8 mouse cellular contexts compared by ENCODE assay signal in the genomic region with DNA sequence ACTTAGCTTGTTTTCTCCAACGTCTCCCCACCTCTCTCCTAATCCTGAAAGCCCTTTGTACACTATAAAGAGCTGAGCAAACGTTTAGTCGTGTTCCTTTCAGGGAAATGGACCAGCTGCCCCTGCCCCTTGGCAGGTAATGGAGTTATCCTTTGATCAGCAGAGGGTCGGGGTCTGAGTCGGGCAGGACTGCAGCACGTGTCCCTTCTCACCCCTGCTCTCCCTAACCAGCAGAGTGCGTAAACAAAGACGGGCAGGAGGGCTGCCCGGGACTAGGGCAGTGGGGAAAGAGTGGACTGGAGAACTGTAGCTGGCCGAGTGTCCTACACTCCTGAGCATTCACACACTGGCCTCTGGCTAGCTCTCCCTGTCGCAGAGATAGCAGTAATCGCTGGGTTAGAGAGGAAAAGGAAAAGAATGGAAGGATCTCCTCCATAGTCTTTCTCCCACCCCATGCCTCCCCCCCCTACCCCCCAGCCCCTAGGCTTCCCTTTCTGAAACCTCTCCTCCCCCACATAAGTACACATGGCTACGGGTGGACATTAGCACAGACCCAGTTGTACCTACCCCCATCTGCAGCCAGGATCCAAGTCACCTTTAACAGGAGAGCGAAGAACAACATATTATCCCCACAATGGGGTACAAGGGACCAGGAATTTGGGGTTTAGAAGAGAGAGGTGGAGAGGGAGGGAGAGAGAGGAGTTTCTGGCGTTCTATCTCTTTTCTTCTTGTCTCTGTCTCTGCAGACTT. TPM values are rescaled to one million over a fixed set of nuclear protein-coding genes. Genes with fewer than 3 reads are reported as not detected.
DNase-seq lines count a peak whose midpoint lies in the region; ATAC-seq and TF ChIP-seq lines count a peak whose summit lies in the region.

No protein-coding gene starts in this region.

- peaks cover 15% of the 10 kb centered on the region for H3K36me3 ChIP-seq in limb, embryonic 12.5 days

- 0 out of 2 replicates have a peak, but pooled peaks have one; percentile 8 for ATAC-seq in limb, embryonic 12.5 days (ENCODE audit: insufficient number of reproducible peaks, insufficient read depth, low FRiP score, low TSS enrichment, low read depth)
- no peak for ATAC-seq in inflammation-experienced regulatory T-cells, adult 6 months

- TF ChIP-seq CTCF in lung, adult 2 months (IDR thresholded peaks at IDR 0.05; ENCODE audit: insufficient read depth, low read length) = no peak
- TF ChIP-seq CTCF in olfactory bulb, adult 2 months (IDR thresholded peaks at IDR 0.05; ENCODE audit: insufficient read depth, low read depth, low read length) = no peak

- H3K4me2 ChIP-seq in limb, embryonic 12.5 days = peak overlapping the region; percentile 93

- H3K9ac ChIP-seq in limb, embryonic 12.5 days (replicated peaks) = peak overlapping the region; percentile 74

- H3K4me3 ChIP-seq in lung, adult 2 months (replicated peaks; ENCODE audit: extremely low read depth, low read depth, low read length) = peak overlapping the region; percentile 53
- H3K4me3 ChIP-seq in limb, embryonic 12.5 days (replicated peaks) = peak overlapping the region; percentile 51
- peak overlapping the region; percentile 3; the same call in 1 of the 2 replicates for H3K4me3 ChIP-seq in olfactory bulb, adult 2 months (ENCODE audit: insufficient read depth, low read depth, low read length)

- intact Hi-C loops in left cerebral cortex, postnatal 4 days (cut with DNase I) = no loop called here

- H3K27me3 ChIP-seq in limb, embryonic 12.5 days = 0 out of 2 replicates have a peak, but pooled peaks cover 3% of the 10 kb centered on the region

- 14% methylated on average over 15 of the region's 15 CpGs for WGBS in lung, adult 2 months
- 1% methylated on average over 15 of the region's 15 CpGs for WGBS in limb, embryonic 12.5 days
- WGBS in olfactory bulb, adult 2 months = 14% methylated on average over 15 of the region's 15 CpGs

- no peak for TF ChIP-seq POLR2A in lung, adult 2 months (IDR thresholded peaks at IDR 0.05; ENCODE audit: borderline replicate concordance, extremely low read depth, low read depth, low read length)
- TF ChIP-seq POLR2A in olfactory bulb, adult 2 months (IDR thresholded peaks at IDR 0.05; ENCODE audit: insufficient read depth, low read depth, low read length) = no peak

- H3K4me1 ChIP-seq in lung, adult 2 months (ENCODE audit: control insufficient read depth, insufficient read depth, low read length) = peaks cover 2% of the 10 kb centered on the region; the same call in 1 of the 2 replicates
- peaks cover 45% of the 10 kb centered on the region for H3K4me1 ChIP-seq in limb, embryonic 12.5 days (replicated peaks)
- H3K4me1 ChIP-seq in olfactory bulb, adult 2 months (ENCODE audit: control insufficient read depth, insufficient read depth, low read length) = peaks cover 11% of the 10 kb centered on the region

- H3K9me3 ChIP-seq in limb, embryonic 12.5 days = no peaks in the 10 kb centered on the region

- H3K27ac ChIP-seq in limb, embryonic 12.5 days = peak overlapping the region; percentile 88
- no peak overlapping the region for H3K27ac ChIP-seq in olfactory bulb, adult 2 months (ENCODE audit: insufficient read depth, low read depth, low read length)

- no peak for DNase-seq in lung, adult 2 months
- DNase-seq in lung, postnatal 4 days = no peak
- DNase-seq in heart, postnatal 4 days = peak; percentile 21
- no peak for DNase-seq in Muller cell, postnatal 12 days (ENCODE audit: inconsistent ontology term)
- DNase-seq in left cerebral cortex, postnatal 4 days = no peak

RNA-seq across cellular contexts. Expression of a gene that starts 0.6 kb away (rescaled TPM):
- polyA plus RNA-seq in lung, adult 2 months (2012; rRNA removed) = 28.8 and 36.1 TPM in 2 replicates
- total RNA-seq in heart, postnatal 4 days (2021) = 10 to 100 TPM; 87.3 to 91.0 TPM
- 74.2 and 78.4 TPM in 2 replicates for polyA plus RNA-seq in limb, embryonic 12.5 days (2016; fragmentation: Nextera tagmentation; extraction: Ambion mirVana)
- not detected in 2 replicates for polyA plus RNA-seq in olfactory bulb, adult 2 months (2012; ENCODE audit: insufficient read depth, insufficient read length, low replicate concordance, missing spikeins)
- not detected for polyA plus RNA-seq in inflammation-experienced regulatory T-cells, adult 6 months (2017; shearing (Covaris generic))
- 1 to 10 TPM; 2.4 to 2.5 TPM for total RNA-seq in left cerebral cortex, postnatal 4 days (2021)

RNA-seq across cellular contexts. Expression of a gene that starts 10.2 kb away (rescaled TPM):
- polyA plus RNA-seq in lung, adult 2 months (2012; rRNA removed) = 159 and 160 TPM in 2 replicates
- 100 to 1,000 TPM; 150 to 162 TPM for total RNA-seq in heart, postnatal 4 days (2021)
- 29.0 and 31.5 TPM in 2 replicates for polyA plus RNA-seq in limb, embryonic 12.5 days (2016; fragmentation: Nextera tagmentation; extraction: Ambion mirVana)
- not detected in 2 replicates for polyA plus RNA-seq in olfactory bulb, adult 2 months (2012; ENCODE audit: insufficient read depth, insufficient read length, low replicate concordance, missing spikeins)
- 10 to 100 TPM; 17.9 to 46.2 (median 27.0) TPM for polyA plus RNA-seq in inflammation-experienced regulatory T-cells, adult 6 months (2017; shearing (Covaris generic))
- 100 to 1,000 TPM in 1 of 2 experiments, 10 to 100 TPM in 1; 91.1 to 101 TPM for total RNA-seq in left cerebral cortex, postnatal 4 days (2021)

RNA-seq across cellular contexts. Expression of a gene that starts 12.1 kb away (rescaled TPM):
- 81.5 and 113 TPM in 2 replicates for polyA plus RNA-seq in lung, adult 2 months (2012; rRNA removed)
- 10 to 100 TPM; 19.6 to 25.3 TPM for total RNA-seq in heart, postnatal 4 days (2021)
- 11.1 and 11.6 TPM in 2 replicates for polyA plus RNA-seq in limb, embryonic 12.5 days (2016; fragmentation: Nextera tagmentation; extraction: Ambion mirVana)
- polyA plus RNA-seq in olfactory bulb, adult 2 months (2012; ENCODE audit: insufficient read depth, insufficient read length, low replicate concordance, missing spikeins) = not detected in 2 replicates
- polyA plus RNA-seq in inflammation-experienced regulatory T-cells, adult 6 months (2017; shearing (Covaris generic)) = 1 to 10 TPM in 1 of 3 experiments, under 1 TPM in 1, not detected in 1; 0.83 to 1.5 TPM
- total RNA-seq in left cerebral cortex, postnatal 4 days (2021) = 10 to 100 TPM in 1 of 2 experiments, 1 to 10 TPM in 1; 6.8 to 10.8 TPM

RNA-seq across cellular contexts. Expression of a gene that starts 21.9 kb away (rescaled TPM):
- polyA plus RNA-seq in lung, adult 2 months (2012; rRNA removed) = 26.1 and 29.3 TPM in 2 replicates
- total RNA-seq in heart, postnatal 4 days (2021) = 1 to 10 TPM; 1.7 to 2.0 TPM
- polyA plus RNA-seq in limb, embryonic 12.5 days (2016; fragmentation: Nextera tagmentation; extraction: Ambion mirVana) = 8.5 and 10.2 TPM in 2 replicates
- not detected in 2 replicates for polyA plus RNA-seq in olfactory bulb, adult 2 months (2012; ENCODE audit: insufficient read depth, insufficient read length, low replicate concordance, missing spikeins)
- polyA plus RNA-seq in inflammation-experienced regulatory T-cells, adult 6 months (2017; shearing (Covaris generic)) = 10 to 100 TPM in 1 of 3 experiments, 1 to 10 TPM in 2; 2.3 to 11.8 (median 6.6) TPM
- total RNA-seq in left cerebral cortex, postnatal 4 days (2021) = 1 to 10 TPM; 5.6 to 6.9 TPM

RNA-seq across cellular contexts. Expression of a gene that starts 25.1 kb away (rescaled TPM):
- 11.4 and 17.4 TPM in 2 replicates for polyA plus RNA-seq in lung, adult 2 months (2012; rRNA removed)
- total RNA-seq in heart, postnatal 4 days (2021) = 100 to 1,000 TPM; 172 to 180 TPM
- 304 and 327 TPM in 2 replicates for polyA plus RNA-seq in limb, embryonic 12.5 days (2016; fragmentation: Nextera tagmentation; extraction: Ambion mirVana)
- 541 and 1,043 TPM in 2 replicates for polyA plus RNA-seq in olfactory bulb, adult 2 months (2012; ENCODE audit: insufficient read depth, insufficient read length, low replicate concordance, missing spikeins)
- 100 to 1,000 TPM; 164 to 282 (median 210) TPM for polyA plus RNA-seq in inflammation-experienced regulatory T-cells, adult 6 months (2017; shearing (Covaris generic))
- total RNA-seq in left cerebral cortex, postnatal 4 days (2021) = 10 to 100 TPM; 90.4 to 98.0 TPM

Comparison
In these comparisons a context has a peak if more than half of its experiments do, and no peak if none do; other contexts are left out.
1. H3K4me3 ChIP-seq: peak in every context shown above with its lines; median percentile 53 in lung, adult 2 months; 51 in limb, embryonic 12.5 days; 3 in olfactory bulb, adult 2 months.
2. RNA of a gene that starts 0.6 kb away (polyA plus RNA-seq): 74.2 to 78.4 TPM in limb, embryonic 12.5 days and 28.8 to 36.1 TPM in lung, adult 2 months; not detected in inflammation-experienced regulatory T-cells, adult 6 months and not detected in olfactory bulb, adult 2 months; every median in the first group is over 10 times any median in the second.
3. RNA of a gene that starts 10.2 kb away (polyA plus RNA-seq): 159 to 160 TPM in lung, adult 2 months, 29.0 to 31.5 TPM in limb, embryonic 12.5 days and 17.9 to 46.2 TPM in inflammation-experienced regulatory T-cells, adult 6 months; not detected in olfactory bulb, adult 2 months; every median in the first group is over 10 times any median in the second.